Mouse (Mus musculus) small intestine, adult 2 months (tissue): ENCODE results near the gene Prdm8. TPM values are rescaled to one million over a fixed set of nuclear protein-coding genes. Genes with fewer than 3 reads are reported as not detected.

Experiments used
- H3K27ac ChIP-seq: fragments of 200-500 bp; 2 replicates; pipeline ENCODE4 v1.5.1; 2012; ENCODE audit warnings: low read depth, low read length, control low read depth, inconsistent platforms; ENCODE audit not compliant: insufficient read depth
- H3K27me3 ChIP-seq: fragments of 200-500 bp; 2 replicates; pipeline ENCODE4 v1.6.1; 2012; ENCODE audit warnings: mild to moderate bottlenecking, moderate library complexity, low read length, inconsistent platforms; ENCODE audit not compliant: control insufficient read depth, insufficient read depth
- H3K36me3 ChIP-seq: fragments of 200-500 bp; 2 replicates; pipeline ENCODE4 v1.6.1; 2012; ENCODE audit warnings: mild to moderate bottlenecking, low read length, control low read depth, inconsistent platforms; ENCODE audit not compliant: control insufficient read depth, insufficient read depth
- H3K4me1 ChIP-seq: fragments of 200-500 bp; 2 replicates; pipeline ENCODE4 v1.6.1; 2012; ENCODE audit warnings: low read length, inconsistent platforms, mixed read lengths; ENCODE audit not compliant: control insufficient read depth, insufficient read depth, insufficient read length
- H3K4me3 ChIP-seq: fragments of 200-500 bp; 2 replicates; pipeline ENCODE4 v1.5.1; 2012; ENCODE audit warnings: low read depth, mild to moderate bottlenecking, control low read depth, inconsistent platforms, low read length, moderate library complexity
- CTCF ChIP-seq: fragments of 200-500 bp; IDR thresholded peaks from 2 replicates; pipeline ENCODE4 v1.5.1; 2012; ENCODE audit warnings: low read depth, mild to moderate bottlenecking, control low read depth, inconsistent platforms, low read length, moderate library complexity, mixed read lengths; ENCODE audit not compliant: insufficient replicate concordance, insufficient read length; ENCODE audit errors: extremely low read depth
- POLR2A ChIP-seq: fragments of 200-500 bp; IDR thresholded peaks from 2 replicates; pipeline ENCODE4 v1.6.1; 2012; ENCODE audit warnings: low read depth, mild to moderate bottlenecking, control low read depth, inconsistent platforms, low read length, moderate library complexity
- WGBS: fragments of 180-500 bp; shearing (Covaris S2); methylation state at CpG from one replicate; pipeline ENCODE4 v1.1.7; 2018; 5-methylcytosine and 5-hydroxymethylcytosine counted together
- polyA plus RNA-seq: library from polyadenylated mRNA; depleted of rRNA; stranded (reverse); fragments of >200 nt; gene quantifications from 2 replicates; pipeline ENCODE4 v1.2.3, GENCODE M21; 2012; rRNA removed

The Prdm8 gene
- polyA plus RNA-seq, 1 experiment: 0.05 TPM

DNA sequence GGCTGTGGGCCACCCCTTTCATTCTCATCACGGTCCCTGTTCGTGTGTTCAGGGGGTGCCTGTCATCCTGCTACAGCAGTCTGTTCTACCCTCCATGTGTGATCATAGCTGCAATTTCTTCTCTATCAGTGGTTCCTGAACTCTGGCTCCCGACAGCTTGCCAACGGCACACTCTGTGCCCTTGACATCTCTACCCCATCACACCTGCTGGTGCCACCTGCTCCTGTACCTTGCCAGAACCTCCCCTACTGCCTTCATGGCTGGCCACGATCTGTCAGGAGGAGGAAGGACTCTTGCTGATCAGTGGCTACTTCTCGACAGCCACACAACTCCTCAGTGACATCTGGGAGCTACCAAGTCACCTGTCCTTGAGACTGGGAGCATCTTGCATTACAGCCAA, 62.5 kb downstream of the Prdm8 start:
- H3K27ac ChIP-seq: no peak overlapping the region
- H3K4me1 ChIP-seq: no peaks in the 10 kb centered on the region
- WGBS: 59% methylated on average over 6 of the region's 6 CpGs
- H3K36me3 ChIP-seq: no peaks in the 10 kb centered on the region
- no peak overlapping the region for H3K4me3 ChIP-seq
- TF ChIP-seq POLR2A: no peak
- TF ChIP-seq CTCF: no peak
- no peaks in the 10 kb centered on the region for H3K27me3 ChIP-seq

DNA sequence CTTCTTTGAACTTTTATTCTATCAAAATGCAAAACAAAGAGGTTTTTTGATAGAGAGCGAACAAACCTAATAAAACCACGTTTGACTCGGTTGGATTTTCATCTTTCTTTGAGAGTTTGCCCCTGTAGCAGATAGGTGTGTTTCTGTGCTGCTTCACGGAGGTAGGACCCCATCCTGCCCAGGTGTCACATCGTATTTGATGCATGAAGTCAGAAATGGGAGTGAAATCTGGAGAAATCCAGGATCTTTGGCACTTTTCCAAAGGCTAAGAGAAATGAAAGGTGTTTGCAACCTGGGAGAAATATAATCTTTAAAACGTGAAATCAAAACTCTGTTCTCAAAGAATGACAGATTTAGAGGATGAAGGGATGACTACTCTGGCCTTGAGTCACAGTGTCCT, 71.5 kb downstream of the Prdm8 start:
- 71% methylated on average over 6 of the region's 6 CpGs for WGBS
- TF ChIP-seq POLR2A (no peak), CTCF (no peak)
- H3K4me3 ChIP-seq: no peak overlapping the region
- H3K4me1 ChIP-seq: no peaks in the 10 kb centered on the region
- no peak overlapping the region for H3K27ac ChIP-seq
- no peaks in the 10 kb centered on the region for H3K36me3 ChIP-seq
- H3K27me3 ChIP-seq: no peaks in the 10 kb centered on the region

Other genes starting within 250 kb of the Prdm8 start
- 3.2 and 4.7 TPM in 2 replicates for gene Antxr2, start 136.2 kb upstream of the Prdm8 start, polyA plus RNA-seq
- gene Fgf5, start 87.0 kb downstream of the Prdm8 start, polyA plus RNA-seq: not detected in 2 replicates
- not detected in 2 replicates for gene Cfap299, start 162.1 kb downstream of the Prdm8 start, polyA plus RNA-seq